Mouse (Mus musculus): ENCODE results near the gene Nos1ap.

Gene Nos1ap

DNA sequence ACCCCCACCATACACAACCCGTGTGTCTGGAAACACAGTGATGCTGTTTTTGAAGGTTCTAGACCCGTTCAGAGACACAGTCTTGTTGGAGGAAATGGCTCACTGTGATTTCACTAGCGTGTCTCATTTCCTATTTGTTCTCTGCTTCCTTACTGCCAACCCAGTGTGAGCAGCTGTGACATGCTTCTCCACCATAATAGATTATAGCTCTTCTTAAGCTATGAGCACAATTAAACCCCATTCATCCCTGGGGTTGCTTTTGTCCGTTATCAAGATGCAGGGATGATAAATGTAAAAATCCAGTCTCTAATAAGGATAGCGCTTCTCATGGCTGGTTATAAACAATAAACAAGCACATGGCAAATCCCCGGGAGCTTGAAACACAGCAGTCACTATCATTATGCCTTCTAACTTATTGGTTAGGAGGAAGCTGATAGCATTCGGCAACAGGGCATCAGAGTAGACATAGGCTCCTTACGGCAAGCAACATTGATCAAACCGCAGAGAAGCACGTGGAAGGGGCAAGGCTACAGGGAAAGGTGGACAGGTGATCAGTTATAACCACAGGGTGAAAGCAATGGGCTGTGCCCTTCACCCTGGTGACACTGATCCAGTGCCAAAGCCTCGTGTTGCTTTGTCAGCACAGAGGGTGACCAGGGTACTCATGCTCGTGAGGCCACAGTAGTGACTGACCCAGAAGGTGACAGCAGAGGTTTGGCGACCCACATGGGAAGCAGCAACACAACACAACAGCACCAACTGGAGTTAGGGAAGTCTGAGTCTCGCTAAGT, 133.6 kb downstream of the Nos1ap start:
- DNase-seq: no peak

DNA sequence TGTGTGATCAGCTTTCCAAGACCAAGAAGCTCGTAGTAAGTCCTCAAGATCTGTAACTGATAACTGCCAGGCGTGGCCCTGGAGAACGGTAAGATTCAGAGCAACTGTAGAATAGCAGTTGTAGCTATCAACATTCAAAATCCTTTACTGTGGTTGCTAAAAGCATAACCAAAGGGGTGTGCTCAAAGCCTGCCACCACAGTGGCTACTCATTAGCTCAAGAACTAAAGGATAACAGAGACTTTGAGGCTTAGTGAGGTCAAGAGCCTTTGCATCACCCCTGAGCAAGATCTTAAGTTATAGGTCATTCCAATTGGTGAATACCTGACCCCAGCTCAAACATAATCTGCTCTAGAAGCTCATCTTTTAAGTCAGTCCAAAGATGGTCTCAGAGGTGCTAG, 134.3 kb downstream of the Nos1ap start:
- no peak for DNase-seq

DNA sequence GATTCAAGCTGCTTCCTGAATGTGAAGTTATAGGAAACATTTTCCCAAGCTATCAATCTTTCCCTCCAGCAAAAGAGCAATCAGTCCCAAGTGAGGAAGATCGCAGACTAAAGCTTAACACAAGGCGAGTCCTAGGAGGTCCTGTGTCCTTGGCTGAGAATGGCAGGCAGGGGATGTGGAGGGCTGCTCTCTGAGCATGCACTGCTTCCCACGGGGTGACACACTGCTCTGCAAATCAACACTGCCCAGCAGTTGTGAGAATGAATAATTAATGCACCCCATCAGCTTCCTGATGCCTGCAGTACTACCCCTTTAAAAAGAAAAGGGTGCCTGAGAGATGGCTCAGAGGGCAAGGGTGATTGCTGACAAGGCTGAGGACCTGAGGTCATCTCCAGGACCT, 136.2 kb downstream of the Nos1ap start:
- DNase-seq: no peak

DNA sequence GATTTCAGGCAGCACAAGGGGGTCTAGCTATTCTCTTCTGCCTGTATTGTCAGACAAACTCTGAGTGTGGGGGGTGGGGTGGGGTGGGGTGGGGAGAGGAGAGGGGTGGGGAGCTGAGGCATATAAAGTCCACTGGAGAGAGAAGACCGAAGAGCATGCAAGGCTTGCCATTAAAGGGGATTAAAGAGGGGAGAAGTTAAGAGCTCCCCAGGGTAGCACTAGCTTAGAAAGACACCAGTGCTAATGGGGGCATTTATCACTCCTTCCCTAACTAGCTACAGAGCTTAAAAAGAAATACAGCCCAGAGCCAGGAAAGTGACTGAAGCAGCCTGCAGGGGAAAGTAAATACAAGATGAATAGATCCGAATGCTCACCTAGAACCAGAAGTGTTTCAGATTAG, 141.4 kb downstream of the Nos1ap start:
- DNase-seq: no peak

DNA sequence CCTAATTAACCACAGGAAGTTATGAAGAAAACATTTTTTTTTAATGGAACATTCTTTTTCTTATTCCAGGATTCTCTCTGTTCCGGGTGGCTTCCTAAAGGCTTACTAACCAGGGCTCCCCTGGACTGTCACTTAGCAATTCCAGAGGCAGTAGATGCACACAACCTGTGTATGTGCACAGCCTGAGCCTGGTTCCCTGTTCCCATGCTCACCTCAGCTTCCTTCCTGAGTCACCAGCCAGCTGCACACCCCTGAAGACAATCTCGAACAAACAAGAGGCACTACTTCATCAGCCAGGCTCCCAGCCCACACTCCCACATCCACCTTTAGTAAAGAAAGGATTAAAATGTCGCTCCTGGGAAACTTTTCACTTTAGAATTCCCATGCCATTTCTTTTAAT, 144.2 kb downstream of the Nos1ap start:
- DNase-seq: no peak

DNA sequence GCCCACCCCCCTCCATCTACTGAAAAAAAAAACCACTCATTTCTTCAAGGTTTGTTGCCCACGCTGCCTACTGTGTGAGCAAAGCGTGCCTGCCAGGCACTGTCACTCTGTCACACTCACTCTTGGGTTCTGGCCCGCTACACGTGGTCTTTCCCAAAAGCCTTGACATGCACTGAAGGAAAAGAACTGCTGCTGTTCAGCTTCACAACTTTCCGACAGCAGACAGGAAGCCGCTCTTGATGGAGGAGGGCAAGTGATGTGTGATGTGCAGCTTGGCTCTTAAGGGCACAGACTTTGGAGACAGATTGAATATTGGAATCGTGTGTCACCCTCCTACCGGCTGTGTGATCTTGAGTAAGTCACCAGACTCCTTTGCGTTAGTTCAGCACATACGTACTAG, 149.3 kb downstream of the Nos1ap start:
- no peak for DNase-seq

DNA sequence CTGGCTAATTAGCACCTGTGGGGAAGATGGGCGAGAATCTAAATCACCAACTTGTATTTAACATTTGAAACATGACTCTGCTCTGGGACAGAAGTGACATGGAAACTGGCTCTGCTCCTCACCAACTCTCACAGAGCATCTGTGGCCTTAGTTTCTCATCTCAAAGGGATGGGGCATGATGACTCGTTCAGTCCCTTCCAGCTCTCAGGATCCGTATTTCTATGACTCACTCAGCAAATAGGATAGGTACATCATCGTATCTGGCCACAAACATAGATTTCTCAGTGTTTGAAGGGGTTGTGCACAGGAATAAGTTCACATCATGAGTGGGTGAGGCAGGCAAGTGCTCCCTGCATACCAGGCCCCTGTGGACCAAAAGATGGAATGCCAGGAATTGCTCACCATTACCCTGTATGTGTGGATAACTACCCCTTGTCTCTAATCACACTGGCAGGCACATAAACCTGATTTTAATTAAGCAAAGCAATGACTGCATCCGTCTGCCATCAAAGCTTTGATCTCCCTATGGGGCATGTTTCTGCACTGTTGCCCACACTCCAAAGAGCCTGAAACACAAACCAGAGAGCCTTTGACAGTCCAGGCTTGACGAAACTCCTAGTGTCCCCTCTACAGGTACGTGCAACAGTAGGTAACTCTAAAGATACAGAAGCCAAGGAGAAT, 151.1 kb downstream of the Nos1ap start:
- no peak for DNase-seq

DNA sequence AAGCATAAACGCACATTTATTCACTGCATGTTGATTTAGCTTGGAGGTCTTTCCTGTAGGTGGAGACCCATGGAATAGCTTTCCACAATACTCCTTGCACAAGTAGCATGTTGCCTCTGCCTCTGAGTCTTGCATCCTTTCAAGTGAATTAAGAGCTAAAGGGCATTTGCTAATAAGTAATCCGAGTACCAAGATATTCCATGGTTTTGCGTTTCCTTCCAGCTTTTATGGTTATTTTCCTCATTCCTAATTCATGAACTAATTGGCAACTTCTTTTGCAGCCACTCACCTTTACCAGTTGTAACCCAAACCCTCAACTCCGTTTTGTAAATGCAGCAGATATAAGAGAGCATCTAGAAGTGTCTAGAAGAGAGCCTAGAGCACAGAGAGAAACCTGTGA, 155.5 kb downstream of the Nos1ap start:
- no peak for DNase-seq

DNA sequence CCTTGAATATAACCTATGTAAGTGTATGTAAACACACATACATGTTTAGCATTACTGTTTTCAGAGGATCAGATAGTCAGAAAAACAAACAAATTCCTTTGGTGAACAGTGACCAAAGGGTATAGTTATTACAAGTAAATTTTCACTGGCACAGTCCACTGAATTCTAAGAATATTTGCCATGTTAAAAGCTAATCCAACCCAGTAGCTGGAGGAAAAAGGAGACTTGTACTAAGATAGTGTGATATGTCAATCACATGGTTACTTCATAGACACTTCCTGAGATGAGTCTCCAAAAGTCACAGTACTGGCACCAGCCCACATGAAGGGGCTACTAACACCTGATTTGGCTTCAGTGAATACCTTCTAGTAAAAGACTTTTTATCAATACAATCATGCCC, 156.0 kb downstream of the Nos1ap start:
- no peak for DNase-seq

DNA sequence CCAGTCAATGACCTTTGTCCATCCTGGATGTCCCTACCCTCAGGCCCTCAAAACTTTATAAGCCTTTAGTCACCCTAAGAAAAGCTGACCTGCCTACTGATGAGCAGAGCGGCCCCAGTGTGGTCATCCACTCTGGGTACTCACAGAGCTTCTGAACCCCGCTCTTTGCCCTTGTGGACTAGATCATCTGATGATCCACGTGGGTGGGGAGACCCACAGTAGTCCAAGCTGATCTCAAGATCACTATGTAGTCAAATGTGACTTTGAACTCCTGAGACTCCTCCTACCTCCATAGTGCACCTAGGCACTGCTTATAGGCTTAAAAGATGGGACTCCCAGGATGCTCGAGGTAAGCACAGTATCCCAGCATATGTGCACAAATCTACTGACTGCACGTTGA, 157.4 kb downstream of the Nos1ap start:
- DNase-seq: no peak

DNA sequence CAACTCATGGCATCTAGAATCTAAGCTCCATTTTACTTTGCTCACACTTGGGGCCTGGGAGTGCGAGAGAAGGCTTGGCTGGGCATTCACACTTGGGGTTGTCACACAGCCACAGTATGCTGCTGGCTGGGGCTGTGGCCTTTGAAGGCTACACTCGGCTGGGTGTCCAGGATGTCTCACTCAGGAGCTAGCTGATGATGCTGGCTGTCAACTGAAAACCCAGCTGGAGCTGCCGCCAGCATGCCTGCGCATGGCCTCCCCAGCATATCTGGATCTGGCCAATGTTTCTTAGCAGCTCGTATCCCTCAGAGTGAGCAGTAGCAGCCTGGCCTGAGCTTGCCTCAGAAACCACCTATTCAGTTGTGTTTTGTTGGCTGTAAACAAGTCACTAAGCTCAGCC, 158.3 kb downstream of the Nos1ap start:
- DNase-seq: no peak

DNA sequence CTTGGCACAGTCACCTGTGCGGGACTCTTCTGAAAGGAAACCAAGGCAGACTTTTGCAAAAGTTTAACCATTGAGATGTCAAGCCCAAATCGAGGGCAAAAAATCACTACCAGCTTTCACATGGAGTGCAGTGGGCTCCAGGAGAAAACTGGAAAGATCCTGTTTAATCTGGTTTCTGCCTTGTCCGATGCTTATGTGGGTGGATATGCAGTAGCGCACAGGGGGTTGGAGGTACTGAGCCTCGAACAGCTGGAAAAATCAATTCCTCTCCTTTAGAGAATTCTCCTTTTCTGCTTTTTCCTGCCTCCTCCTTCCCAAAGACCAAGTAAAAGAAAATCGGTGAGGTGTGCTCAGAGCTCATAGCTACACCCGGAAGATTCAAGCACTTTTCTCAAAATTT, 159.0 kb downstream of the Nos1ap start:
- no peak for DNase-seq

DNA sequence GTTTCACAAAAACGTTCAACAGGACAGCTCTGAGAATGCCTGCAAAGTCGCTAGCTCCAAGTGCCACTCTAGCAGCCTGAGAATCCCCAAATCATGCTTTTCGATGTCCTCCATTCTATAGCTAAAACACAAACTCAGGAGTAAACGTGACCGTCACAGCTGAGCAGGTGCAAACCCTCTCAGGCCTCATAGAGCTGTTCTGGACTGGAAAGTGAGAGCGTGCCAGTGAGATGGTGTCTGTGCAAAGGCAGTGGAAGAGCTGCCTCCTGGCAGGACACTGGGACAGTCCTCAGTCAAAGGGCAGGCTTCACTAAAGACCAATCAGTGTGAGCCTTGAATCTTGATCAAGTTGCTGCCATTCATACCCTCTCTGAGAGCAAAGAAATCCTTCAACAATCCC, 160.0 kb downstream of the Nos1ap start:
- DNase-seq: no peak

DNA sequence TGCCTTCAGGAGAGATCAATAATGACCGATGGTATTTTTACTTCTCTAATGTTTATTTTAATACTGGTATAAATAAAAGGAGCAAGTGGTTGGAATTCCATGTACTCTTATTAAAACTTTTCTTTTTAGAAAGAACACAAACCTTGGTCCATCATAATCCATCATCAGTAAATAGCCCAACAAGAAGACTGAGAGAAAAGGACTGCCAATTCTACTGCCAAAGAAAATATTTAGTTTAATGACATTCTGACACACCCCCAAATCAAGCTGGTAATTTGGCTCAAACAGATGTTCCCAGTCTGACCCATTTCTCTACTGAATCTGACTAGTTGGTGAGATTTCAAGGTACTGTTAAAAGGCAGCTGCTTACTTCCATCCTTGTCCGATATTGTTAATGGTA, 161.5 kb downstream of the Nos1ap start:
- DNase-seq: no peak

DNA sequence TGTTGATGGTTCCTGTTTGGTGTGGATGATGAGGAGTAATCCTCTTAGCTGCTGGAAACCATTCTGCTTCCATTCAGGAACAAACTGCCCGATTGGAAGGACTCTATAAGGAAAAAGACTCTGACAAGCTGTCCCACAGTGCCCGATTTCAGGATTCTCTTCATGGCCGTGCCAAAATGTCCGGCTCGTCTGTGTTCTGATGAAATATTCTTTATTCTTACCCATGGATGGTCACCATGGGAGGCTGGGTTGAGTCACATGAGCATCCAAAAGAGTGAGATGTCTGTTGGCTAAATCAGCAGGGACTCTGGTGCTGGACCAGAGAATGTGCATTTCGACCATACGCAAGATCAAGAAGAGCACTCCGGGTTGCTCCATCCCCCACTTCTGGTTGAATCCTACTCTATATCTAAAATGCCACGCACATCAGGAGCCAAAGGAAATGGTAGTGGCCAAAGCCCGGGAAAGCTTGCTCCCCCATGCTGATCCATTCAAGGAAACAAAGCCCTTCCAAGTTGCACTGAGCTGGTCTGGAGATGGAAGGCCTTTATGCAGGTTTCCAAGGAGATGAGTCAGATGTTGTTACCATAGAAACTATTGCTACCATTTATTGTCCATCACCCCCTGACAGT, 165.3 kb downstream of the Nos1ap start:
- DNase-seq: no peak

DNA sequence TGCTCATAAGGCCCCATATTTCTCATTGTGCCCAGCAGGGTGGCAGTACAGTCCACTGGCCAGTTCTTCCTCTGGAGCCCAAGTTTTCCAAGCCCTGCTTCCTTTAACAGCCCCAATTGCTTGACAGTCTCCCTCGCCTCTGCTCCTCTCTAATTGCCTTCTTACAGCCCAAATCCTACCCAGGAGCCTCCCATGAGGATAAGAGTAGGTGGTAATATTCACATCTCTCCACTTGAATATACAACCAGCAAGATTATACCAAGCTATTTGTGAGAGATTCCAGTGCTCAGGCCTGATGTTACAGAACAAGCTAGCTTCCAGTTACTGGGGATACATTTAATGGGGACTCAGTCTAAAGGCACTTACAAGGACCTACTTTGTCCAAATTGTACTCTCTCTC, 166.6 kb downstream of the Nos1ap start:
- no peak for DNase-seq

DNA sequence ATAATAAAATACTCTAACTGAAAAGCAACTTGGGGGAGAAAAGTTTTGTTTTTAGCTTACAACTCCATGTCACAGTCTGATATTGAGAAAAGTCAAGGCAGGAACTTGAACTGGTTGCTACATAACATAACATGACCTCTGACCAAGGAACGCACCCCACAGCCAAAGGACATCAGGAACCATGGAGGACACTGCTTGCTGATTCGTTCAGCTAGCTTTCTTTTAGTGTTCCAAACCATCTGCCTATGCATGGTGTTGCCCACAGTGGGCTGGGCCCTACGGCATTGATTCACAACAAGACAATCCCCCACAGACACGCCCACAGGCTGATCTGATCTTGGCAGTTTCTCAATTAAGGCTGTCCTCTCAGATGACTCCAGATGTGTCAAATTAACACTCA, 167.5 kb downstream of the Nos1ap start:
- DNase-seq: no peak

DNA sequence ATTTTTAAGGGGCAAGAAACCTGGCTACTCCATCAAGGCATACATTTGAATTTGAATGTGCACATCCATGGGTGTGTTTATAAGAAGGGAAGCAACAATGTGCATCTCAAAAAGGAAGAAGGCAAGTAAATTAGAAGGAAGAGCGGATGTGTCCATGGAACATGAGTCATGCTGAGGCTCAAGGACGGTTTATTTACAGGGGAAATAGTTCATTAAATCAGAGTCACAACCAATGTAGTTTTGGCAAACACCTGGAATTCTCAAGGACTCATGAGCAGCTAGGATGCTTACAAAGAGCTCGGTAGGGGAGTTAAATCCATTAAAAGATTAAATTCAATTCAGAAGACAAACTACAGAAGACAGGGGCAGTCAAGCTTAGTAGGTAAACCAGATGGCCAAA, 169.7 kb downstream of the Nos1ap start:
- no peak for DNase-seq

DNA sequence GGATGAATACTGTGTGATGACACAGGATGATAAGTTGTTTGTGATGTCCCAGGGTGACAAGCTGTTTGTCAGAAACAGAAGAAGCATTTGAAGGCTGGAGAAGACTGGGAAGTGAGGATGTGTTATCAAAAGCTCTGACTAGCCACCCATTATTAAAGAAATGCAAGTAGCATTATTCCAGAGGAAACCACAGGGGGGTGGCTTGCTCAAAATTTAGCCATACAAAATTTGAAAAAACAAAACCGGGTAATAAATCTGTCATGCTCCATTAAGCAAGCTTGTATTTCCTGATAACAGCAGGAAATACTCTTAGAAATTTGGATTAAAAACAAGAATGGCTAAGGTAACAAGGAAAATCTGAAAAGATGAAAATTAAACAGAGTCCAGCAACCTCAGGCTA, 171.5 kb downstream of the Nos1ap start:
- DNase-seq: no peak

DNA sequence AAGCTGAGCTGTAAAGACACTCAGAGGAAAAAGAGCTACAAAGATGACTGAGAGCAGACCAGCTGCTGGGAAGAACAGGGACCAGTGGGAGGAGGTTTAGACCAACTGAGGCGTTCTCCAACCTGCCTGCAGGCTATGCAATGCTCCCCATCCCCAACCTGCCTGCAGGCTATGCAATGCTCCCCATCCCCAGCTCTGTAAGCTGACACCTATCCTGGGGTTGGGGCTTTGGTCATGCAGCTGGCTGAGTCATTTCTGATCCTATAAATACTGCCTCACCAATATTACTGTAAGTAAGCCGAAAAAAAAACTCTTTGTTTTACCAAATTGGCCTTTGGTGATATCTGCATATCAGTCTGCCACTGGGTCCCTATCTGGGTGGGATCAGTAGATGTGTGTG, 172.7 kb downstream of the Nos1ap start:
- DNase-seq: no peak

DNA sequence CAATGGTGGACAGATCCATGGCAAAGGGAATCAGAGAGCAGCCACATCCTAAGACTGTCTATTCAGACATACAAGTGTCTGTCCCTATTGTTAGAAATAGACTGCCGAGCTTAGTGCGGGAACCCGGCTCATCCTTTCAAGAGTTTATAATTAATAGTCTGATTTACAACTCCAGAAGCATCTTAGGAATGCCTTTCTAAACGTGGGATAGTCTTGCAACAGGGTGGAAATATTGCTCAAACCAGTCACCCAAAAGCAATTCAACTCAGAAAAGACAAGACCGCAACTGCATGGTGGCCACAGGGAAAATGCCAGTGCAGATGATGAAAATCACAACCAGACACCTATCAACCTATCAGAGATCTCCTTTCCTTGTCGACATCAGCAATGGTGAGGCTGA, 173.5 kb downstream of the Nos1ap start:
- DNase-seq: no peak

DNA sequence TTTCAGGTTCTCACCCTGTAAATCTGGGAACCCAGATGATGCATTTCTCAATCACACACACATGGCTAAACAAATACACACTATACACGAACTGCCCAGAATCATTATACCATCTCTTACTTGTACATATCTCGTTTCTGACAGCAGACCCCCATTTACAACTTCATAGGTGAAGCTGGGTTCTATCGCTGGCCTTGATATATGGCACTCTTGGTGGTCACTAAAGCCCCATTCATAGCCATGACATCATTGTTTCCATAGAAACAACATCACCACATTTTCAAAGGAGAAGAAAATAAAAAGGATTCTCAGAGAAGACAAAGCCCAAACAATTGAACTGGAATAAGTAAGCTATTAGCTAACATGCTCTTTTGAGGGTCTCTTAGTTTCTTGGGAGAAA, 174.3 kb downstream of the Nos1ap start:
- DNase-seq: no peak

DNA sequence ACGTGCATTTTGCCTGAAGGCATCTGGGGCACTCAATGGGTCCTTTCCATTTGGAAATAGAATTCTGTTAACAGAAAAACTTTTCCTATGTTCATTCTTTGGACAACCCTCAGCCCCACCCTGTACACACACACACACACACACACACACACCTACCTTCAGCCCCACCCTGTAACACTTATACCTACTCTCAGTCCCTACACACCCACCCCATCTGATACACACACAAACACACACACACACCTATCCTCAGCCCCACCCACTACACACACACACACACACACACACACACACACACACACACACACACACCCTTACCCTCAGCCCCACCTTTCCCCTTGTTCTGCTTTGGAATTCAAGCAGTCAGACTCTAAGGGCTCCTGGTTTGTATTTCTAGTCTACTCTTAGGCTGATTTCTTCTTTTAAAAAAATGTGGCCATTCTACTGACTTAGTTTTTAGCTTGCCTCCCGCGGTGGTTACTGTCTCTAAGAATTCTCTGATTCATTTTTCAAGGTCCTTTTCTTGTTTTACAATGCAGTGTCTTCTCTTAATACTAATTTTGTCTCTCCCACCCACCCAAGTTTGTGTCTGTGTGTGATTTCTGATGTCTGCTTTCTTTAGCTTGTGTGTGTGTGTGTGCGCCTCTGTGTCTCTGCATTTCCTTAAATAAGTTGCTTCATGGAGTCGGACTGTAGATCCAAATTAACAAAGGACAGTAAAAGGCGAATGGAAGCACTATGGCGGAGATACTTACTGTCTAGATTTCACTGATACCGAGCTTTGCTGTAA, 179.1 kb downstream of the Nos1ap start:
- DNase-seq: no peak

DNA sequence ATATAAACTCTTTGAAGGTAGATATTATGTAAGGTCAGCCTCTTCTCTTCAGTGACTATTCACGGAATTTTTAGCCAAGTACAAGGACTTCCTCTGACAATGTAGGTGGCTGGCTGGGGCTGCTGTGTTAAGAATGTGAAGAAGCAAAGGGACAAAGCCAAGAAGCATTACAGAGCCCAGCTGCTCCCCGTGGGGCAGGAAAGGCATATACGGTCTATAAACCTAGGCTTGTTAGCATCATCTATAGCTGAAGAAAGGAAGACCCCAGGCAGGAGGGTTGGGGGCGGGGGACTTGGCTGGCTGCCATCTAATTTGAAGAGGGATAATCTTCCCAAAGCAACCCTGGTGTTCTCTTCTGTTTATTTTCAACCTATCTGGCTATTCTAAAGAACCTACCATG, 180.6 kb downstream of the Nos1ap start:
- no peak for DNase-seq
